ENCODE assay signal across 16 mouse cellular contexts in genomic region chr17:25970448-25970847, GRCm38 (mm10). TPM values are rescaled to one million over a fixed set of nuclear protein-coding genes. Genes with fewer than 3 reads are reported as not detected.
DNase-seq lines count a peak whose midpoint lies in the region; ATAC-seq and TF ChIP-seq lines count a peak whose summit lies in the region.
"Had no signal": no experiment of that assay in that cellular context is flagged by ENCODE, and none has a peak within 500 bp of the region (broad histone marks: within the 10 kb centered on the region; RNA-seq: fewer than 3 reads in every experiment).

No protein-coding gene starts in this region.

- no peak overlapping the region for H3K27ac ChIP-seq in hindbrain, postnatal 0 days
- no peak overlapping the region for H3K27ac ChIP-seq in hindbrain, embryonic 11.5 days (ENCODE audit: low read depth, low read length)
- H3K27ac ChIP-seq: embryonic facial prominence, embryonic 13.5 days; hindbrain, embryonic 14.5 days; limb, embryonic 10.5 days; macrophage had no signal

- H3K9me3 ChIP-seq in hindbrain, postnatal 0 days (ENCODE audit: low read length): no peaks in the 10 kb centered on the region
- no peaks in the 10 kb centered on the region for H3K9me3 ChIP-seq in hindbrain, embryonic 11.5 days (ENCODE audit: control insufficient read depth, low read length)
- H3K9me3 ChIP-seq: embryonic facial prominence, embryonic 13.5 days; limb, embryonic 10.5 days had no signal

- H3K4me1 ChIP-seq in hindbrain, postnatal 0 days (ENCODE audit: insufficient read depth, low read length): no peaks in the 10 kb centered on the region
- no peaks in the 10 kb centered on the region for H3K4me1 ChIP-seq in hindbrain, embryonic 11.5 days (replicated peaks; ENCODE audit: control insufficient read depth, insufficient read depth, low read length)

- no peak overlapping the region for H3K4me3 ChIP-seq in hindbrain, postnatal 0 days (ENCODE audit: low read length)
- no peak overlapping the region for H3K4me3 ChIP-seq in hindbrain, embryonic 11.5 days (ENCODE audit: low read depth, low read length)
- H3K4me3 ChIP-seq: embryonic facial prominence, embryonic 13.5 days; limb, embryonic 10.5 days had no signal

- no peak overlapping the region for H3K4me2 ChIP-seq in hindbrain, postnatal 0 days (ENCODE audit: low read depth, low read length)
- H3K4me2 ChIP-seq in hindbrain, embryonic 11.5 days (replicated peaks; ENCODE audit: low read depth, low read length): no peak overlapping the region
- H3K4me2 ChIP-seq: embryonic facial prominence, embryonic 13.5 days; heart, embryonic 11.5 days; hindbrain, embryonic 14.5 days had no signal

- no peaks in the 10 kb centered on the region for H3K36me3 ChIP-seq in hindbrain, postnatal 0 days (ENCODE audit: insufficient read depth, low read length)
- no peaks in the 10 kb centered on the region for H3K36me3 ChIP-seq in hindbrain, embryonic 11.5 days (ENCODE audit: control insufficient read depth, insufficient read depth, low read length)

- peak; percentile 35 for TF ChIP-seq CTCF in hindbrain, postnatal 0 days (IDR thresholded peaks at IDR 0.05; ENCODE audit: low read depth)

- no peaks in the 10 kb centered on the region for H3K27me3 ChIP-seq in hindbrain, postnatal 0 days (ENCODE audit: insufficient read depth, low read length)
- no peaks in the 10 kb centered on the region for H3K27me3 ChIP-seq in hindbrain, embryonic 11.5 days (ENCODE audit: control insufficient read depth, insufficient read depth, low read length)
- H3K27me3 ChIP-seq: embryonic facial prominence, embryonic 13.5 days had no signal

- peak; percentile 68 for DNase-seq in hindbrain, postnatal 0 days (ENCODE audit: low spot score)
- no peak for DNase-seq in hindbrain, embryonic 11.5 days (ENCODE audit: low spot score)
- peak; percentile 22 for DNase-seq in 416B (ENCODE audit: low read depth)
- peak; percentile 64 for DNase-seq in induced T-regulatory cell, adult 2 months (ENCODE audit: low read depth)
- no peak for DNase-seq in thymus, postnatal 14 days
- DNase-seq in layer of hippocampus, adult 11-12 months (ENCODE audit: low spot score): no peak
- no peak for DNase-seq in lung, postnatal 10 days
- DNase-seq: kidney, postnatal 25 days; thymus, postnatal 25 days had no signal

- 71% methylated on average over 9 of the region's 9 CpGs for WGBS in hindbrain, postnatal 0 days
- 95% methylated on average over 9 of the region's 9 CpGs for WGBS in hindbrain, embryonic 11.5 days

- ATAC-seq in hindbrain, postnatal 0 days: 0 out of 2 replicates have a peak, but pooled peaks have one; percentile 40
- no peak for ATAC-seq in hindbrain, embryonic 11.5 days (ENCODE audit: low FRiP score)
- ATAC-seq in CD4-positive, CD25-positive, alpha-beta regulatory T cell, adult 4 months: peak; percentile 45

- no peak overlapping the region for H3K9ac ChIP-seq in hindbrain, postnatal 0 days (replicated peaks; ENCODE audit: low read length)
- no peak overlapping the region for H3K9ac ChIP-seq in hindbrain, embryonic 11.5 days (ENCODE audit: low read depth, low read length)
- H3K9ac ChIP-seq: embryonic facial prominence, embryonic 13.5 days; hindbrain, embryonic 14.5 days had no signal

RNA-seq across cellular contexts. Expression of gene Capn15, which starts 15.1 kb away (rescaled TPM):
- total RNA-seq in hindbrain, postnatal 0 days (2014; rRNA removed): 35.1 and 41.4 TPM in 2 replicates
- 19.0 and 20.1 TPM in 2 replicates for polyA plus RNA-seq in hindbrain, postnatal 0 days (2015; fragmentation: Nextera tagmentation; extraction: Ambion mirVana)
- 19.5 and 20.3 TPM in 2 replicates for polyA plus RNA-seq in hindbrain, embryonic 11.5 days (2014; fragmentation: Nextera tagmentation; extraction: Ambion mirVana)
- 1 to 10 TPM; 5.3 to 6.6 TPM for polyA plus RNA-seq in CD4-positive, CD25-positive, alpha-beta regulatory T cell, adult 4 months (2017; shearing (Covaris generic))

RNA-seq across cellular contexts. Expression of gene A930017K11Rik, which starts 18.1 kb away (rescaled TPM):
- total RNA-seq in hindbrain, postnatal 0 days (2014; rRNA removed): 5.6 and 7.2 TPM in 2 replicates
- 4.4 and 5.0 TPM in 2 replicates for polyA plus RNA-seq in hindbrain, postnatal 0 days (2015; fragmentation: Nextera tagmentation; extraction: Ambion mirVana)
- polyA plus RNA-seq in hindbrain, embryonic 11.5 days (2014; fragmentation: Nextera tagmentation; extraction: Ambion mirVana): 0.18 and 0.19 TPM in 2 replicates
- polyA plus RNA-seq in CD4-positive, CD25-positive, alpha-beta regulatory T cell, adult 4 months (2017; shearing (Covaris generic)): not detected
- total RNA-seq: MEL had no signal
- polyA plus RNA-seq: macrophage had no signal

RNA-seq across cellular contexts. Expression of gene Nhlrc4, which starts 25.7 kb away (rescaled TPM):
- total RNA-seq in hindbrain, postnatal 0 days (2014; rRNA removed): 0.61 and 0.68 TPM in 2 replicates
- polyA plus RNA-seq in hindbrain, postnatal 0 days (2015; fragmentation: Nextera tagmentation; extraction: Ambion mirVana): 0.30 and 0.72 TPM in 2 replicates
- polyA plus RNA-seq in hindbrain, embryonic 11.5 days (2014; fragmentation: Nextera tagmentation; extraction: Ambion mirVana): 0.15 and 0.27 TPM in 2 replicates
- polyA plus RNA-seq in CD4-positive, CD25-positive, alpha-beta regulatory T cell, adult 4 months (2017; shearing (Covaris generic)): not detected
- polyA plus RNA-seq: embryonic facial prominence, embryonic 13.5 days; hindbrain, embryonic 14.5 days; macrophage had no signal

RNA-seq across cellular contexts. Expression of gene Pigq, which starts 25.7 kb away (rescaled TPM):
- total RNA-seq in hindbrain, postnatal 0 days (2014; rRNA removed): 90.6 and 99.7 TPM in 2 replicates
- 69.7 and 76.3 TPM in 2 replicates for polyA plus RNA-seq in hindbrain, postnatal 0 days (2015; fragmentation: Nextera tagmentation; extraction: Ambion mirVana)
- polyA plus RNA-seq in hindbrain, embryonic 11.5 days (2014; fragmentation: Nextera tagmentation; extraction: Ambion mirVana): 45.4 and 47.4 TPM in 2 replicates
- polyA plus RNA-seq in CD4-positive, CD25-positive, alpha-beta regulatory T cell, adult 4 months (2017; shearing (Covaris generic)): 10 to 100 TPM; 27.8 to 49.3 TPM

RNA-seq across cellular contexts. Expression of gene Rab40c, which starts 50.9 kb away (rescaled TPM):
- 33.2 and 39.1 TPM in 2 replicates for total RNA-seq in hindbrain, postnatal 0 days (2014; rRNA removed)
- polyA plus RNA-seq in hindbrain, postnatal 0 days (2015; fragmentation: Nextera tagmentation; extraction: Ambion mirVana): 34.7 and 35.3 TPM in 2 replicates
- polyA plus RNA-seq in hindbrain, embryonic 11.5 days (2014; fragmentation: Nextera tagmentation; extraction: Ambion mirVana): 19.1 and 19.5 TPM in 2 replicates
- 1 to 10 TPM; 6.6 to 7.3 TPM for polyA plus RNA-seq in CD4-positive, CD25-positive, alpha-beta regulatory T cell, adult 4 months (2017; shearing (Covaris generic))

Comparison
In these comparisons a context has a peak if more than half of its experiments do, and no peak if none do; other contexts are left out.
1. DNase-seq: peak in hindbrain, postnatal 0 days (single experiment), 416B (single experiment) and induced T-regulatory cell, adult 2 months (single experiment); none in hindbrain, embryonic 11.5 days (single experiment), thymus, postnatal 14 days (single experiment), layer of hippocampus, adult 11-12 months (single experiment) and lung, postnatal 10 days (single experiment).